Mouse (Mus musculus) embryo, embryonic 11 days (tissue): Measurements from ENCODE around the gene Nfix.
"Not testable (repeated sequence)": the region's sequence is repeated elsewhere in the genome, so short reads cannot be mapped to it uniquely, and the experiment has no call there.

Experiments
- DNase-seq: peaks from one replicate; pipeline ENCODE4 v3.0.0-alpha.2; 2015

The Nfix gene

GRCm38 (mm10) chr8:84689091-84689915 is 110.8 kb downstream of the Nfix start:
- DNase-seq: peak; percentile 93

GRCm38 (mm10) chr8:84687705-84688100 is 112.4 kb downstream of the Nfix start, which contains the start of gene Nacc1:
TSS of gene Nacc1 (minus strand) at chr8:84687862.
- DNase-seq: peak; percentile 97

GRCm38 (mm10) chr8:84687003-84687704 is 113.0 kb downstream of the Nfix start:
- DNase-seq: peak; percentile 78

- DNase-seq: peak; percentile 41
Observed at GRCm38 (mm10) chr8:84686191-84687002, 113.7 kb downstream of the Nfix start, which contains the start of gene Trmt1. TSS of gene Trmt1 (plus strand) at chr8:84686307.

GRCm38 (mm10) chr8:84684537-84684936 is 115.6 kb downstream of the Nfix start:
- no peak for DNase-seq

- no peak for DNase-seq
Observed at GRCm38 (mm10) chr8:84682257-84682656, 117.9 kb downstream of the Nfix start.

GRCm38 (mm10) chr8:84681476-84681875 is 118.7 kb downstream of the Nfix start:
- no peak for DNase-seq

- DNase-seq: no peak
Observed at GRCm38 (mm10) chr8:84677305-84677704, 122.8 kb downstream of the Nfix start.

GRCm38 (mm10) chr8:84670295-84671006 is 129.7 kb downstream of the Nfix start:
- not testable (repeated sequence) for DNase-seq

- DNase-seq: no peak
Observed at GRCm38 (mm10) chr8:84668731-84669485, 131.2 kb downstream of the Nfix start.

GRCm38 (mm10) chr8:84668081-84668480 is 132.1 kb downstream of the Nfix start:
- DNase-seq: no peak

- peak; percentile 59 for DNase-seq
Observed at GRCm38 (mm10) chr8:84665385-84665893, 134.7 kb downstream of the Nfix start.

GRCm38 (mm10) chr8:84664566-84665384 is 135.4 kb downstream of the Nfix start:
- peak; percentile 90 for DNase-seq

GRCm38 (mm10) chr8:84663483-84664327 is 136.4 kb downstream of the Nfix start:
- peak; percentile 99 for DNase-seq

- peak; percentile 96 for DNase-seq
Observed at GRCm38 (mm10) chr8:84662581-84663065, 137.5 kb downstream of the Nfix start, which contains the start of gene Ier2. TSS of gene Ier2 (minus strand) at chr8:84662852.

- DNase-seq: peak; percentile 76
Observed at GRCm38 (mm10) chr8:84661961-84662571, 138.1 kb downstream of the Nfix start.

GRCm38 (mm10) chr8:84661458-84661871 is 138.7 kb downstream of the Nfix start:
- DNase-seq: peak; percentile 68

- DNase-seq: peak; percentile 82
Observed at GRCm38 (mm10) chr8:84660819-84661457, 139.2 kb downstream of the Nfix start.
